Mouse (Mus musculus) hematopoietic stem cell, adult 5-6 weeks (primary cell): ENCODE measurements around the gene Gm28891. TPM values are rescaled to one million over a fixed set of nuclear protein-coding genes. Genes with fewer than 3 reads are reported as not detected.
"Not testable (repeated sequence)": the region's sequence is repeated elsewhere in the genome, so short reads cannot be mapped to it uniquely, and the experiment has no call there.

Experiments used
- ATAC-seq, 2 experiments: fragments of 125-278 bp in 1 of 2; replicated peaks in 1 of 2; 2 replicates each; pipeline ENCODE4 v1.8.0; 2016 to 2017; ENCODE audit warnings: inconsistent platforms in 2 of 2, mild to moderate bottlenecking in 2 of 2, moderate number of reproducible peaks in 2 of 2, low read depth in 1 of 2, moderate TSS enrichment in 1 of 2; ENCODE audit not compliant: low FRiP score in 2 of 2, poor library complexity in 2 of 2, severe bottlenecking in 2 of 2, insufficient read depth in 1 of 2, low TSS enrichment in 1 of 2
- total RNA-seq: library from RNA; stranded (forward); fragments of 172-1452, 232-1000 nt; gene quantifications from 2 replicates; pipeline ENCODE4 v1.2.3, GENCODE M21; 2017

Gene Gm28891
- not detected in 2 replicates for total RNA-seq

- not testable (repeated sequence) for ATAC-seq
Observed at GRCm38 (mm10) chrY:60240902-60241301, at the start of gene Gm28891. Gene Gm28891, plus strand, starts transcription at chrY:60241202.
